Mouse (Mus musculus) heart, embryonic 15.5 days (tissue): ENCODE measurements around the gene Scd4. TPM values are rescaled to one million over a fixed set of nuclear protein-coding genes. Genes with fewer than 3 reads are reported as not detected.

Experiments
- ATAC-seq: fragments of 200-750 bp; cut with Nextera tagmentation; replicated peaks from 2 replicates; pipeline ENCODE4 v1.8.0; 2017; ENCODE audit warnings: low read depth, moderate TSS enrichment; ENCODE audit not compliant: insufficient number of reproducible peaks, insufficient read depth, low FRiP score
- H3K27ac ChIP-seq: fragments of 300-500 bp; sonication (generic); 2 replicates; pipeline ENCODE4 v1.5.1; 2015; ENCODE audit warnings: mild to moderate bottlenecking, inconsistent platforms
- H3K27me3 ChIP-seq: fragments of 300-500 bp; sonication (generic); 2 replicates; pipeline ENCODE4 v1.6.1; 2015; ENCODE audit warnings: inconsistent platforms
- H3K36me3 ChIP-seq: fragments of 300-500 bp; sonication (generic); 2 replicates; pipeline ENCODE4 v1.6.1; 2015; ENCODE audit warnings: mild to moderate bottlenecking, inconsistent platforms
- H3K4me1 ChIP-seq: fragments of 300-500 bp; sonication (generic); replicated peaks from 2 replicates; pipeline ENCODE4 v1.6.1; 2015; ENCODE audit warnings: inconsistent platforms
- H3K4me2 ChIP-seq: fragments of 300-500 bp; sonication (generic); 2 replicates; pipeline ENCODE4 v1.6.1; 2015; ENCODE audit warnings: inconsistent platforms, mild to moderate bottlenecking, moderate library complexity
- H3K4me3 ChIP-seq: fragments of 300-500 bp; sonication (generic); 2 replicates; pipeline ENCODE4 v1.5.1; 2015; ENCODE audit warnings: mild to moderate bottlenecking, inconsistent platforms
- H3K9ac ChIP-seq: fragments of 300-500 bp; sonication (generic); 2 replicates; pipeline ENCODE4 v1.6.1; 2015; ENCODE audit warnings: mild to moderate bottlenecking, inconsistent platforms
- H3K9me3 ChIP-seq: fragments of 300-500 bp; sonication (generic); replicated peaks from 2 replicates; pipeline ENCODE4 v1.6.1; 2016; ENCODE audit warnings: inconsistent platforms
- WGBS: fragments of 180-500 bp; shearing (Covaris S2); methylation state at CpG from one replicate; pipeline ENCODE4 v1.1.7; 2015; ENCODE audit warnings: mixed read lengths; 5-methylcytosine and 5-hydroxymethylcytosine counted together
- polyA plus RNA-seq: library from polyadenylated mRNA; unstranded; fragments of >200 nt; fragmentation: Nextera tagmentation; extraction: Ambion mirVana; gene quantifications from 2 replicates; pipeline ENCODE4 v1.2.1, GENCODE M21; 2015

Gene Scd4
- polyA plus RNA-seq, 1 experiment from 2014 or later, result 2.5 TPM

GRCm38 (mm10) chr19:44382682-44383321 is 49.9 kb downstream of the Scd4 start:
- no peak for ATAC-seq
- H3K4me1 ChIP-seq, result peaks cover 8% of the 10 kb centered on the region
- no peak overlapping the region for H3K27ac ChIP-seq
- no peaks in the 10 kb centered on the region for H3K36me3 ChIP-seq
- no peak overlapping the region for H3K4me2 ChIP-seq
- H3K9me3 ChIP-seq, result no peaks in the 10 kb centered on the region
- H3K9ac ChIP-seq, result no peak overlapping the region
- 76% methylated on average over 12 of the region's 12 CpGs for WGBS
- no peak overlapping the region for H3K4me3 ChIP-seq
- H3K27me3 ChIP-seq, result no peaks in the 10 kb centered on the region

GRCm38 (mm10) chr19:44385887-44386498 is 53.1 kb downstream of the Scd4 start:
- H3K27me3 ChIP-seq, result no peaks in the 10 kb centered on the region
- WGBS, result 56% methylated on average over 6 of the region's 6 CpGs
- H3K4me1 ChIP-seq, result peaks cover 16% of the 10 kb centered on the region
- no peak overlapping the region for H3K4me2 ChIP-seq
- no peaks in the 10 kb centered on the region for H3K9me3 ChIP-seq
- H3K9ac ChIP-seq, result no peak overlapping the region
- no peak overlapping the region for H3K4me3 ChIP-seq
- ATAC-seq, result no peak
- no peaks in the 10 kb centered on the region for H3K36me3 ChIP-seq
- H3K27ac ChIP-seq, result no peak overlapping the region

- Histone ChIP-seq H3K4me3 (no peak overlapping the region), H3K9ac (no peak overlapping the region), H3K36me3 (no peaks in the 10 kb centered on the region), H3K27ac (peak overlapping the region; percentile 86), H3K4me2 (peak overlapping the region; percentile 73; the same call in 1 of the 2 replicates), H3K4me1 (peaks cover 16% of the 10 kb centered on the region), H3K9me3 (no peaks in the 10 kb centered on the region), H3K27me3 (no peaks in the 10 kb centered on the region)
- no peak for ATAC-seq
- 88% methylated on average over 4 of the region's 4 CpGs for WGBS
These were observed 54.3 kb downstream of the Scd4 start for GRCm38 (mm10) chr19:44387089-44387671.

DNA sequence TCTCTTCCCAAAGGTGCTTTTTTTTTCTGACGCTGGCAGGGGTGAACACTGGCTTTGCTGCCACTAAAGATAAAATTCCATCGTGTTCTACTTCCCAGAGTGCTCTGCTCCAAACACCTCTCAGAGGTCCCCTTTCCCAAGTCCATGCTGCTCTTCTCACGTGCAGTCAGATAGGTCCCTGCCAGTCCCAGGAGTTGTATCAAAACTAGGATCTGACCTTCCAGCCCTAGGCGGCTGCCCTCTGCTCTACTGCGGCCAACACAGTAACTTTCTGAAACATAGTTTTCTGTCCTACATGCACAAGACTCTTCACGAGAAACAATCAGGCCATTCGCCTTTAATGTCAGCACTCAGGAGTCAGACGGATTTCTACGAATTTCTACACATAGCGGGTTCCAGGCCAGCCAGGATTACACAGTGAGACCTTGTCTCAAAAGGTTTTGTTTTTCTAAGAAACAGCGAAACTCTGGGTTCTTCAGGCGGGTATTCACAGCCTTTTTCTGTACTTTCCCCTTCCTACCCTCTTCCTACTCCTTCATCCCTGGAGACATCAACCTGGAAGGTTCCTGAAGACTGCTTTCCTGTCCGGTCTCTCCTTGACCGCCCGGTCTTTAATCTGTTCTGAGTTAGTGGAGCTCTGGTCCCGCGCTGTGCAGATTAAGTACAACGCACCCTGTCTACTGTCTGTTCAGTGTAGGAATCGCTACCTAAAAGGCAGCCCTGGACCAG is 55.0 kb downstream of the Scd4 start:
- Histone ChIP-seq H3K36me3 (no peaks in the 10 kb centered on the region), H3K27me3 (no peaks in the 10 kb centered on the region), H3K4me1 (peaks cover 16% of the 10 kb centered on the region), H3K9me3 (no peaks in the 10 kb centered on the region), H3K4me3 (peak overlapping the region; percentile 57), H3K27ac (peak overlapping the region; percentile 86), H3K4me2 (peak overlapping the region; percentile 73), H3K9ac (peak overlapping the region; percentile 49)
- WGBS, result 15% methylated on average over 19 of the region's 19 CpGs
- no peak for ATAC-seq

DNA sequence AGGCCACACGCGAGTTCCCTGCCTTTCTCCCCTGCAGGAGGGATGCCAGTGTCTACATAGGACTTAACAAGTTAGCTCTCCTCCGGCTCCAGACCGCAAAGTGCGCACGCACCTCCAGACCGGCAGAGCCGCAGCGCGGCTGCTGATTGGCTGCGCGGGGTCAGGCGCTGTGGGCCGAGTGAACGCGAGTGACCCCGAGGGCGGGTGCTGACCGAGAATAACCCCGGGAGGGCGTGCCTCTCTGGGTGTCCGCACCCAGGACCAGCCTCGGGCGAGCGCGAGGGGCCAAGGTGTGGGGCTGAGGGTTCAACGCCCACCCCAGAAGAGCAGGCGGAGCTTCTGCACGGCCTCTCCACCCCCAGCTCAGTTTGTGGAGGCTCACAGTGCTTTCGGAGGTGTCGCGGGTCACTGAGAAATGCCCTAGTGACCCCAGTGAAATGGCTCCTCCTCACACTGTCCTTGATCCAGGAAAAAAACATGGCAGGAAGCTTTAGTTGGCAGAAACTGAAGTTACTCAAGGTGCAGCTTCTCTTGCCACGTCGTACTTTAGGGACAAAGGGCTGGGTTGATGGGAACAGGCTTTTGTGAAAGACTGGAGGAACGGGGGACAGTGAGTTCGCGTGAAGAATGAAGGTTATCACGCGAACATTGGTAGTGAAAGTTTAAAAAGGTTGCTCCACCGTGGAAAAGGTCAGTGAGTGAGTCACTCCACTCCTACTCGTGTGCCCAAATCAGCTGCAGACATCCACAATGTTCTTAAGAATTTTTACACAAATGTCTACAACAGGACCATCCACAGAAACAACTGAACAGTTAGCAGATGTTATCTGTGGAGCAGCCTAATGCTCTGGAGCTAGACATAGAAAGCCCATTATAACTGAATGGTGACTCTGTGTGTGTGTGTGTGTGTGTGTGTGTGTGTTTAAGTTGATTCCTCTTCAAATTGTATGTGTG is 55.9 kb downstream of the Scd4 start:
- peak; percentile 97 for ATAC-seq
- H3K4me1 ChIP-seq, result peaks cover 16% of the 10 kb centered on the region
- 4% methylated on average over 41 of the region's 41 CpGs for WGBS
- H3K4me3 ChIP-seq, result peak overlapping the region; percentile 57
- no peaks in the 10 kb centered on the region for H3K9me3 ChIP-seq
- no peaks in the 10 kb centered on the region for H3K36me3 ChIP-seq
- peak overlapping the region; percentile 49 for H3K9ac ChIP-seq
- no peaks in the 10 kb centered on the region for H3K27me3 ChIP-seq
- H3K27ac ChIP-seq, result peak overlapping the region; percentile 86
- peak overlapping the region; percentile 73 for H3K4me2 ChIP-seq

GRCm38 (mm10) chr19:44389507-44389906 is 56.6 kb downstream of the Scd4 start:
- Histone ChIP-seq H3K27me3 (no peaks in the 10 kb centered on the region), H3K27ac (no peak overlapping the region), H3K4me3 (no peak overlapping the region), H3K9me3 (no peaks in the 10 kb centered on the region), H3K36me3 (no peaks in the 10 kb centered on the region), H3K9ac (no peak overlapping the region), H3K4me2 (no peak overlapping the region), H3K4me1 (peaks cover 16% of the 10 kb centered on the region)
- 59% methylated on average over 1 of the region's 1 CpGs for WGBS
- ATAC-seq, result no peak

GRCm38 (mm10) chr19:44391856-44392255 is 59.0 kb downstream of the Scd4 start:
- Histone ChIP-seq H3K9ac (no peak overlapping the region), H3K27ac (no peak overlapping the region), H3K36me3 (no peaks in the 10 kb centered on the region), H3K4me2 (no peak overlapping the region), H3K27me3 (no peaks in the 10 kb centered on the region), H3K9me3 (no peaks in the 10 kb centered on the region), H3K4me3 (no peak overlapping the region), H3K4me1 (peaks cover 16% of the 10 kb centered on the region)
- 88% methylated on average over 4 of the region's 4 CpGs for whole genome bisulfite sequencing
- ATAC-seq, result no peak

DNA sequence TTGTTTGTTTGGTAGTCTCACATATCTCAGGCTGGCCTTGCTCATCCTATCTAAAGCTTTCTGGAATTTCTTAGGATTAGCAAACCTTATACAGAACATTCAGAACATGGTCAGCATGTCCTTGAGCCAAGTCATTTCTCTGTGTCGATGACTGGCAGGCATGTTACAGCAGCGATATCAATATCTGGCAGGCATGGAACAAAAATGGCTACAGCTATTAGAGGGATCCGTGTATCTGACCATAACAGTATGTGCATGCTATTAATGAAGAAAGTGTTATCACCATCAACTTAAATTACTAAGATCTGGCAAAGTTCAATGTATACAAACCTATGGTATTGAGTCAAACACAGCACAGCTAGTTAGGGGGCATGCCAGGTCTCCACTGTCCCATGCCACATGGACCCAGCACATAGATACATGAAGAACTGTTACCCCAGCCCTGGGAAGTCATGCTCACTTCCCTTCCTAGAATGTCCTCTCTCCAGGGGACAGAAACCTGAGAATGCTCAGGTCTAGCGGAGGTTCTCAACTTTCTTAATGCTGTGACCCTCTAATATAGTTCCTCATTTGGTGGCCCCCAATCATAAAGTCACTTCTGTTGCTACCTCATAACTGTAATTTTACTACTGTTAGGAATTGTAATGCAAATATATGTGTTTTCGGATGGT is 59.6 kb downstream of the Scd4 start:
- Histone ChIP-seq H3K27ac (no peak overlapping the region), H3K4me1 (peaks cover 13% of the 10 kb centered on the region), H3K4me3 (no peak overlapping the region), H3K9me3 (no peaks in the 10 kb centered on the region), H3K27me3 (no peaks in the 10 kb centered on the region), H3K9ac (no peak overlapping the region), H3K36me3 (no peaks in the 10 kb centered on the region), H3K4me2 (no peak overlapping the region)
- 77% methylated on average over 5 of the region's 5 CpGs for WGBS
- ATAC-seq, result no peak

GRCm38 (mm10) chr19:44393962-44394422 is 61.1 kb downstream of the Scd4 start:
- WGBS, result 59% methylated on average over 5 of the region's 5 CpGs
- H3K27ac ChIP-seq, result no peak overlapping the region
- H3K4me1 ChIP-seq, result 0 out of 2 replicates have a peak, but pooled peaks cover under 1% of the 10 kb centered on the region
- H3K9ac ChIP-seq, result no peak overlapping the region
- no peak overlapping the region for H3K4me3 ChIP-seq
- H3K4me2 ChIP-seq, result no peak overlapping the region
- H3K36me3 ChIP-seq, result no peaks in the 10 kb centered on the region
- no peak for ATAC-seq
- no peaks in the 10 kb centered on the region for H3K9me3 ChIP-seq
- no peaks in the 10 kb centered on the region for H3K27me3 ChIP-seq

GRCm38 (mm10) chr19:44394972-44395371 is 62.1 kb downstream of the Scd4 start:
- no peak overlapping the region for H3K4me3 ChIP-seq
- H3K4me1 ChIP-seq, result no peaks in the 10 kb centered on the region
- H3K9me3 ChIP-seq, result no peaks in the 10 kb centered on the region
- no peak overlapping the region for H3K9ac ChIP-seq
- no peak overlapping the region for H3K27ac ChIP-seq
- no peak overlapping the region for H3K4me2 ChIP-seq
- 61% methylated on average over 7 of the region's 7 CpGs for WGBS
- H3K36me3 ChIP-seq, result no peaks in the 10 kb centered on the region
- H3K27me3 ChIP-seq, result no peaks in the 10 kb centered on the region
- ATAC-seq, result no peak
